In genomic region chr6:89363107-89363451, GRCm38 (mm10) we compare ENCODE assay signal across 7 mouse cellular contexts. TPM values are rescaled to one million over a fixed set of nuclear protein-coding genes. Genes with fewer than 3 reads are reported as not detected.
A peak's percentile ranks its signal among the peaks of the same experiment; 100 is the strongest.
DNase-seq lines count a peak whose midpoint lies in the region; ATAC-seq and TF ChIP-seq lines count a peak whose summit lies in the region.

No protein-coding gene starts in this region.

- H3K4me3 ChIP-seq in lung, embryonic 16.5 days (ENCODE audit: low read length): peak overlapping the region; percentile 96
- H3K4me3 ChIP-seq in forebrain, embryonic 14.5 days (ENCODE audit: low read depth, low read length): peak overlapping the region; percentile 97
- peak overlapping the region; percentile 98 for H3K4me3 ChIP-seq in limb, embryonic 13.5 days
- peak overlapping the region; percentile 53 for H3K4me3 ChIP-seq in small intestine, adult 2 months (ENCODE audit: low read depth, low read length)

- H3K4me2 ChIP-seq in lung, embryonic 16.5 days (ENCODE audit: low read depth, low read length): peak overlapping the region; percentile 99
- peak overlapping the region; percentile 87 for H3K4me2 ChIP-seq in forebrain, embryonic 14.5 days (ENCODE audit: low read length)
- H3K4me2 ChIP-seq in limb, embryonic 13.5 days (replicated peaks): peak overlapping the region; percentile 95

- no peak for TF ChIP-seq POLR2A in small intestine, adult 2 months (IDR thresholded peaks at IDR 0.05; ENCODE audit: low read depth, low read length)

- no peaks in the 10 kb centered on the region for H3K36me3 ChIP-seq in lung, embryonic 16.5 days (ENCODE audit: control insufficient read depth, insufficient read depth, low read length)
- no peaks in the 10 kb centered on the region for H3K36me3 ChIP-seq in forebrain, embryonic 14.5 days (ENCODE audit: control insufficient read depth, insufficient read depth, low read length)
- H3K36me3 ChIP-seq in limb, embryonic 13.5 days: no peaks in the 10 kb centered on the region
- H3K36me3 ChIP-seq in small intestine, adult 2 months (ENCODE audit: control insufficient read depth, insufficient read depth, low read length): no peaks in the 10 kb centered on the region

- peaks cover 37% of the 10 kb centered on the region for H3K4me1 ChIP-seq in lung, embryonic 16.5 days (replicated peaks; ENCODE audit: control insufficient read depth, insufficient read depth, low read length)
- peaks cover 24% of the 10 kb centered on the region for H3K4me1 ChIP-seq in forebrain, embryonic 14.5 days (ENCODE audit: control insufficient read depth, insufficient read depth, low read length)
- peaks cover 42% of the 10 kb centered on the region for H3K4me1 ChIP-seq in limb, embryonic 13.5 days
- H3K4me1 ChIP-seq in small intestine, adult 2 months (ENCODE audit: control insufficient read depth, insufficient read depth, insufficient read length, low read length): peaks cover 16% of the 10 kb centered on the region

- ATAC-seq in lung, embryonic 16.5 days (ENCODE audit: low read depth): no peak
- ATAC-seq in forebrain, embryonic 14.5 days: peak; percentile 21
- peak; percentile 33 for ATAC-seq in limb, embryonic 13.5 days (ENCODE audit: low FRiP score, low read depth)

- no peak for TF ChIP-seq CTCF in small intestine, adult 2 months (IDR thresholded peaks at IDR 0.05; ENCODE audit: extremely low read depth, insufficient read length, insufficient replicate concordance, low read depth, low read length)

- peak overlapping the region; percentile 73 for H3K9ac ChIP-seq in lung, embryonic 16.5 days (ENCODE audit: low read length)
- peak overlapping the region; percentile 76 for H3K9ac ChIP-seq in forebrain, embryonic 14.5 days (ENCODE audit: low read length)
- H3K9ac ChIP-seq in limb, embryonic 13.5 days: peak overlapping the region; percentile 69

- H3K9me3 ChIP-seq in lung, embryonic 16.5 days (ENCODE audit: control insufficient read depth, low read length): no peaks in the 10 kb centered on the region
- H3K9me3 ChIP-seq in forebrain, embryonic 14.5 days (replicated peaks; ENCODE audit: control insufficient read depth, low read length): no peaks in the 10 kb centered on the region
- no peaks in the 10 kb centered on the region for H3K9me3 ChIP-seq in limb, embryonic 13.5 days

- intact Hi-C loops in left cerebral cortex, postnatal 10 days (cut with DNase I): loop anchor here (5.0 kb wide), 4 partner anchors 104 to 431 kb away; no protein-coding TSS in a partner anchor

- H3K27me3 ChIP-seq in lung, embryonic 16.5 days (ENCODE audit: control insufficient read depth, insufficient read depth, low read depth, low read length): no peaks in the 10 kb centered on the region
- H3K27me3 ChIP-seq in forebrain, embryonic 14.5 days (replicated peaks; ENCODE audit: control insufficient read depth, insufficient read depth, low read length): no peaks in the 10 kb centered on the region
- H3K27me3 ChIP-seq in limb, embryonic 13.5 days: peaks cover 9% of the 10 kb centered on the region; the same call in 1 of the 2 replicates
- H3K27me3 ChIP-seq in small intestine, adult 2 months (ENCODE audit: control insufficient read depth, insufficient read depth, low read length): 0 out of 2 replicates have a peak, but pooled peaks cover 5% of the 10 kb centered on the region

- 3% methylated on average over 16 of the region's 16 CpGs for WGBS in lung, embryonic 16.5 days
- WGBS in forebrain, embryonic 14.5 days: 6% methylated on average over 16 of the region's 16 CpGs
- 4% methylated on average over 16 of the region's 16 CpGs for WGBS in limb, embryonic 13.5 days
- WGBS in small intestine, adult 2 months: 14% methylated on average over 16 of the region's 16 CpGs

- DNase-seq in lung, adult 18-20 months: no peak
- no peak for DNase-seq in forebrain, embryonic 14.5 days (ENCODE audit: low spot score)
- DNase-seq in left cerebral cortex, postnatal 10 days (ENCODE audit: extremely low spot score in 1 of 2, low spot score in 2 of 2): no peak
- DNase-seq in natural killer cell, adult 2 months (ENCODE audit: low spot score in 2 of 2): no peak

- no peak overlapping the region for H3K27ac ChIP-seq in lung, embryonic 16.5 days (ENCODE audit: low read length)
- peak overlapping the region; percentile 44; the same call in 1 of the 2 replicates for H3K27ac ChIP-seq in forebrain, embryonic 14.5 days (ENCODE audit: low read depth, low read length)
- no peak overlapping the region for H3K27ac ChIP-seq in limb, embryonic 13.5 days
- no peak overlapping the region for H3K27ac ChIP-seq in small intestine, adult 2 months (ENCODE audit: insufficient read depth, low read depth, low read length)

RNA-seq across cellular contexts. Expression of gene Plxna1, which starts 0.7 kb away (rescaled TPM):
- 8.7 and 10.4 TPM in 2 replicates for polyA plus RNA-seq in lung, embryonic 16.5 days (2015; fragmentation: Nextera tagmentation; extraction: Ambion mirVana)
- polyA plus RNA-seq in forebrain, embryonic 14.5 days (2014; fragmentation: Nextera tagmentation; extraction: Ambion mirVana): 26.8 and 31.9 TPM in 2 replicates
- polyA plus RNA-seq in limb, embryonic 13.5 days (2015; fragmentation: Nextera tagmentation; extraction: Ambion mirVana): 29.6 and 29.8 TPM in 2 replicates
- 12.7 and 24.3 TPM in 2 replicates for polyA plus RNA-seq in small intestine, adult 2 months (2012; rRNA removed)
- total RNA-seq in left cerebral cortex, postnatal 10 days (2021): 100 to 1,000 TPM; 145 to 150 TPM
